Mouse (Mus musculus) macrophage (primary cell): Measurements from ENCODE around the gene Nbeal1. TPM values are rescaled to one million over a fixed set of nuclear protein-coding genes. Genes with fewer than 3 reads are reported as not detected.
"Not testable (repeated sequence)": the region's sequence is repeated elsewhere in the genome, so short reads cannot be mapped to it uniquely, and the experiment has no call there.

Experiments
- H3K27ac ChIP-seq: fragments of 350-480 bp; formaldehyde crosslinking; 2 replicates; pipeline ENCODE4 v1.9.0; 2021
- H3K36me3 ChIP-seq: fragments of 350-480 bp; formaldehyde crosslinking; 2 replicates; pipeline ENCODE4 v1.9.0; 2021; ENCODE audit errors: inconsistent target
- H3K4me3 ChIP-seq: fragments of 350-480 bp; formaldehyde crosslinking; 2 replicates; pipeline ENCODE4 v1.9.0; 2021; ENCODE audit errors: inconsistent target
- H3K79me2 ChIP-seq: fragments of 350-480 bp; formaldehyde crosslinking; 2 replicates; pipeline ENCODE4 v1.9.0; 2021; ENCODE audit errors: inconsistent target
- WGBS: methylation state at CpG from one replicate; pipeline ENCODE4 v1.1.7; 2026; ENCODE audit warnings: inconsistent platforms; ENCODE audit not compliant: missing documents; 5-methylcytosine and 5-hydroxymethylcytosine counted together
- polyA plus RNA-seq: library from polyadenylated mRNA; stranded (reverse); fragments of 250-400 nt; gene quantifications from 3 replicates; pipeline ENCODE4 v1.2.4, GENCODE M21; 2018; ENCODE audit warnings: inconsistent platforms
- total RNA-seq, 78 experiments: library from RNA; depleted of rRNA; stranded (reverse); fragments of 250-400 nt; gene quantifications; 1 replicate in 9 of 78; 2 replicates in 24 of 78; 3 replicates in 43 of 78; 4 replicates in 2 of 78; pipeline ENCODE4 v1.2.4; 2018; ENCODE audit warnings: inconsistent platforms in 56 of 78

Nbeal1 gene
- total RNA-seq (2018; cell fraction: chromatin; rRNA removed) = 100 to 1,000 TPM; 124 to 313 (median 165) TPM
- 10 to 100 TPM in 16 of 26 experiments, 1 to 10 TPM in 10; 6.4 to 21.5 (median 12.6) TPM for total RNA-seq (2018; cell fraction: cytosol; rRNA removed)
- 100 to 1,000 TPM in 9 of 26 experiments, 10 to 100 TPM in 17; 42.5 to 159 (median 94.1) TPM for total RNA-seq (2018; cell fraction: nucleus; rRNA removed)
- 2.6 to 4.5 TPM (median 4.4 TPM) in 3 replicates for polyA plus RNA-seq

DNA sequence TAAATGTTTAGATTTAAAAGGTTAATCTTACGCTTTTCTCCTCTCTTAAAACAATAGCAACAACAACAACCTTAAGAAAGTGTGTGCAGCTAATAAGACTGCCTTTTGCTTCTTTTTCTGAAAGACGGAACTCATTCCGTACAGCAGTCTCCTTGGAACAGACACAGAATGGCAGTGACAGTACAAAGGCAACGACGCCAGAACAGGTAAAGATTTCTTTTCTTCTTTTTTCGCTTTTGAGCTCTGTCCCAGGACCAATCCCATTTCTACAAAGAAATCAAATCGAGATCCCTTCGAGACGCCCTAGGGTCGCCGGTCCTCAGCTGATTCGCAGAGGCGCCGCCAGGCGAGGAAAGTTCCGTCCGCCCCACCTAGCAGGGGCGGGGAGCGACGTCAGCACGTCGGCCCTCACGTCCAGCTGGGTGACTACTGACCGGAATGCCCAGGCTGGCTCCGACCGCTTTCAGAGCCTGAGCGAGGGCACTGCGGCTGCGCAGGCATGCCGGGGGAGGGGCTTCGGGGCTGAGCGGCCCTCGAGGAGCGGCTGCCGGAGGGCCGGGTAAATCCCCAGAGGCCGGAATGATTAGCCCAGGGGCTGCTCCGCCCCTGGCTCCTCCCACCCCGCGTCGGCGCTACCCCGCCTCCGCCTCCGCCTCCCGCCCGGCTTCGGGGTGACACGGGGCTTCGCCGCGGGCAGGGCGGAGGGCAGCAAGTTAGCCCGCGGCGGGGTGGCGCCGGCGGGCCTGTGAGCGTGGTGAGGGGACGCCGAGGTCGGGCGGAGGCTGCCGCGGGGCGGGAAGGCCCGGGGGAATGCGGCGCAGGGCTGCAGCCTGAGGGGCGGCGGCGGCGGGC, at the start of gene Nbeal1:
Nbeal1 (plus strand) TSS at position 668 of the 852 bp plus-strand sequence.
- Histone ChIP-seq H3K36me3 (no peaks in the 10 kb centered on the region), H3K79me2 (peaks cover 24% of the 10 kb centered on the region), H3K4me3 (peak within 1 kb of the TSS; percentile 94), H3K27ac (peak within 1 kb of the TSS; percentile 71)
- under 1% methylated on average over 54 of the region's 74 CpGs for WGBS

DNA sequence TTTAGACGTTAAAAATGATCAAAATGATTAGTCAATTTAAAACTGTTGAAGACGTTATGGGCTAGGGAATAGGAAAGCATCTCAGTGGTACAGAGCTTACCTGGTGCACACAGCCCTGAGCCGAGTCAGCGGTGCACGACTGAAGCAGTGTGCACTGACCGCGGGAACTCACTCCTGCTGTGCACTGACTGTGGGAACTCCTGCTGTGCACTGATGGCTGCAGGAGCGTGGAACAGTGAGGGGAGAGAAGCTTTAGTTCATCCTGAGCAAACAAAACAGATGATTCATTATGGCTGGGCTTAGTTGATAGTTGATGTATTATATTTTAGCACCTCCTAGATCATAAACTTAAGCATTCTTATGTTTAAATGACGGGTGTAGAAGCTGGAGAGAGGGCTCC, 43.1 kb upstream of the Nbeal1 start:
- 89% methylated on average over 9 of the region's 9 CpGs for WGBS
- H3K36me3 ChIP-seq = no peaks in the 10 kb centered on the region

DNA sequence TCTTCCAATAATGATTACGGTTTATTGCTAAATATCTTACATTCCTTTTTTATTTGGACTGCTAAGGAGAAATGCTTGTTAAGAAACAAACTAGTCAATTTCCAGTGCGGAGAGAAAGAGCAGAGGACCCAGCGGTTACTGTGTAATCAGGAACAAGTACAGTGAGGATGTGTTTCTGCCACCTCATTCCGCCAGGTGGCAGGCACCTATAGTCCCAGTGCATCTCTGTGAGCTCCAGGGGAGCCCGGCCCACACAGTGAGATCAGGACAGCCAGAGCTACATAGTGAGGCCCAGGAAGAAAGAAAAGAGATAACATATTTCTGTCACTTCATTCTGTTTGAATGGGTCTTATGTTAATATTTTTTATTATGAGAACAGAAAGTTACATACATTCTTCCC, 27.7 kb upstream of the Nbeal1 start:
- 92% methylated on average over 5 of the region's 5 CpGs for WGBS
- no peak overlapping the region for H3K27ac ChIP-seq
- H3K79me2 ChIP-seq = no peaks in the 10 kb centered on the region
- no peak overlapping the region for H3K4me3 ChIP-seq
- no peaks in the 10 kb centered on the region for H3K36me3 ChIP-seq

More for the DNA sequence above, 43.1 kb upstream of the Nbeal1 start:
- H3K79me2 ChIP-seq = no peaks in the 10 kb centered on the region
- H3K27ac ChIP-seq = no peak overlapping the region
- no peak overlapping the region for H3K4me3 ChIP-seq

DNA sequence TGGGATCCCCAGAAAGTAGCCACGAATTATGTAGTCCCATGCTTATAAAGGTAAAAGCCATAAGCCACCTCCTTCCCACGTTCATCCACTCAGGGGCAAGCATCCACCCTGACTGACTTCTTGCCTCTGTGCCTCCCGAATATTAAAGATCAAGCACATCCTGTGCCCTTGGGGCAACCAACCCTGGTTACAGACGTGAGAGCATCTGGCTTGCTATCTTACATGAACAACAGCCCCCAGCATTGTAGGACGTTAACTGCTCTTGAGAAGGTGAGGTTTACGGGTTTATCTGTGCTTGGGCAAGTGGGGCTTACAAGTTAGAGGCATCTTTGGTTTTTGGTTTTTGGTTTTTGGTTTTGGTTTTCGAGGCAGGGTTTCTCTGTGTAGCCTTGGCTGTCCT, 23.7 kb upstream of the Nbeal1 start:
- H3K79me2 ChIP-seq = no peaks in the 10 kb centered on the region
- 95% methylated on average over 7 of the region's 7 CpGs for WGBS
- H3K27ac ChIP-seq = no peak overlapping the region
- H3K4me3 ChIP-seq = no peak overlapping the region
- H3K36me3 ChIP-seq = no peaks in the 10 kb centered on the region

DNA sequence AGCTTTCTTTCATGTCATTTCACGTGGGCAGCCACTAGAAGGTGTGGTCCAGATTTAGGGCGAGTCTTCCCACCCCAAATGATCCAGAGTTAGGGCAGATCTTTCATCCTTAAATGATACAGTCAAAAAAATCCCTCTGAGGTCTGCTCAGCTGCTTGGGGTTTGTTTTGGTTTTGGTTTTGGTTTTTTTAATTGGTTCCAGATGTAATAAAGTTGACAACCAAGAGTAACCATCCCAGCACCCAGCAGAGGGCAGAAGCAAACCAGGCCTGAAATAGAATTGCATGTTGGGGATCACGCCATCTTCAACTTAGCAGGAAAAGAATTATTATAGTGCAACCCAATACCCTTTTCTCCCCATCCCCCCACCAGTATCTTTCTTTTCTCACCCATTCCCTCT, 22.0 kb upstream of the Nbeal1 start:
- Histone ChIP-seq H3K79me2 (no peaks in the 10 kb centered on the region), H3K4me3 (peak overlapping the region; percentile 3; the same call in 1 of the 2 replicates), H3K36me3 (no peaks in the 10 kb centered on the region), H3K27ac (no peak overlapping the region)
- whole genome bisulfite sequencing = 31% methylated on average over 3 of the region's 3 CpGs

DNA sequence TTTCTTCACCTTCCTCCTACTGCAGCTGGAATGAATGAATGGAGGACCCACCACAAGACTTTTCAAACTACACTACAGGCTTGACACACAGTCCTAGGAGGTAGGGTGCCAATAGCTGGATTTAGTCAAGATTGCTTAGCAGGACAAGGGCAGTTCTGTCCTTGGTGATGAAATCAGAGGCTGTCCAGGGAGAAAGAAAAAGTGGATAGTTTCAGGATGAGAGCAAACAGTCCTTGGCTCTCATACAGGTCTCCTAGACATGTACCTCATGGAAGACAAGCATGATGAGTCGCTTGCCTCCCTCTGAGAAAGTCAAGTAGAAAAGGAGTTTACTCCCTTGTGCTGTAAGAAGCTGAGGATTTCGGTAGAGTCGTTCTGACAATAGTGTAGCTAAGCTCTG, 16.7 kb upstream of the Nbeal1 start:
- 89% methylated on average over 3 of the region's 3 CpGs for WGBS
- Histone ChIP-seq H3K79me2 (no peaks in the 10 kb centered on the region), H3K36me3 (no peaks in the 10 kb centered on the region), H3K4me3 (no peak overlapping the region), H3K27ac (no peak overlapping the region)

DNA sequence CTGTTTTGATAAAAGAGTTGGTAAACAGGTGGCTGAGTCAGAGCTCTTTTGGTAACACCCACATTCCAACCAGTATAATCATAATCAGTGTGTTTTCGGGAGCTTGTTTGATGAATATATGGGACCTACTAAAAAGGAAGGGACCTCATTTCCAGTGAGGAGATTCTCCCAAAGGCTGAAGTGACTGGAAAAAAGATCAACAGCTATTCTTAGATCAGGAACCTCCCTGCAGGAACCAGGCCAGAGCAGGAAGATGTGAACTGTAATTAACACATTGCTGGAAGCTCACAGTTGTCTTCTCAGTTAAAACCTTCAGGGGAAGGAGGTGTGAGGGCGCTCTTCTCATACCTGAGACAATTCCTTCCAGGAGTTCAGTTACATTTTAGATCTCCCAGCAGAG, 10.8 kb upstream of the Nbeal1 start:
- 96% methylated on average over 2 of the region's 2 CpGs for WGBS
- H3K27ac ChIP-seq = no peak overlapping the region
- H3K79me2 ChIP-seq = no peaks in the 10 kb centered on the region

DNA sequence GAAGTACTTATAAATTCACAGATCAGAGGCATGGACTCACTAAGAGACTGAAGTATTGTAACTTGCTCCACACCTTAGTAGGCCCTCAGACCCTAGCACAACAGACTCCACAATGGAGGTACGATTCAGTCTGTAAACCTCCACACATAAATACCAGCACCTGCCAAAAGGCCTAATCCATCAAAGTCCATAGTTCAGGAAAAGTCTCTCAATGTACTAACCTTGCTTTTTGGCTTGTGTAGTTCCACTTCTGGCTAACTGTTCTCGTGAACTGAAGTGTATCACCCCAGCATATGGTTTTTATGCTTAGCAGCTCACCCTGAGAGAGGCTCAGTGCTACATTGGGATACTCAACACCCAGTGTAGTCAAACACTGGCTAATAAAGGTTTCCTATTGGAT, 10.1 kb upstream of the Nbeal1 start:
- WGBS = 85% methylated on average over 2 of the region's 2 CpGs
- H3K4me3 ChIP-seq = no peak overlapping the region
- no peak overlapping the region for H3K27ac ChIP-seq
- no peaks in the 10 kb centered on the region for H3K79me2 ChIP-seq
- no peaks in the 10 kb centered on the region for H3K36me3 ChIP-seq

More for the DNA sequence above, 10.8 kb upstream of the Nbeal1 start:
- Histone ChIP-seq H3K36me3 (no peaks in the 10 kb centered on the region), H3K4me3 (no peak overlapping the region)

DNA sequence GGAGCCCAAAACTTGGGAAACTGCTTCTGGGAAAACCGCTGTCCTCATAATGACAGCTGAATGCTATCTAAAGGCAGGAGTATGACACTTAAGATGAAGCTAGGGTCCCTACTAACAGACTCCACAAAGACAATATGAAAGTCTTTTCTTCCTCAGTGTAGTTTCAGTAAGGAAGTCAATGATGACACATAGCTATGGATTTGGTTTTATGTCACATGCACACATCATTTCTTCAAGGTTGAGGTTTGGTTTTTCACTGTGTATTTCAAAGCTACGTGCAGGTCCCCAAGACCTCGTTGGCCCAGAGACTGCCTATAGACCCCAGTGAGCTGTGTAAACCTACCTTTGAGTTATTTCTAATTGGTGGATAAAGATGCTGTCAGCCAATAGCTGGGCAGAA, 7.3 kb upstream of the Nbeal1 start:
- H3K79me2 ChIP-seq = no peaks in the 10 kb centered on the region
- H3K4me3 ChIP-seq = no peak overlapping the region
- no peaks in the 10 kb centered on the region for H3K36me3 ChIP-seq
- 50% methylated on average over 3 of the region's 3 CpGs for WGBS
- no peak overlapping the region for H3K27ac ChIP-seq

DNA sequence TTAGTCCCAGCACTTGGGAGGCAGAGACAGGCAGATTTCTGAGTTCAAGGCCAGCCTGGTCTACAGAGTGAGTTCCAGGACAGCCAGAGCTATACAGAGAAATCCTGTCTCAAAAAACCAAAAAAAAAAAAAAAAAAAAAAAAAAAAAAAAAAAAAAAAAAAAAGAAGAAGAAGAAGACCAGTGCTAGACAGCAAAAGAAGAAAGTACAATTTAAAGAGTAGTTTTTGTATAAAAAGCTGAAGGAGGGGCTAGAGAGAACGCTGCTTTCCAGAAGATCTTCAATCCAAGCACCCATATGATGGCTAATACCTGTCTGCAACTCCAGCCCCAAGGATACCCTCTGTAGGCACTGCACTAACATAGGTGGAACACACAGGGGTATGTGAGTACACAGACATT, 2.6 kb upstream of the Nbeal1 start:
- H3K27ac ChIP-seq, H3K36me3 ChIP-seq, H3K4me3 ChIP-seq: not testable (repeated sequence)
- WGBS = 100% methylated on average over 1 of the region's 1 CpGs
- peaks cover 21% of the 10 kb centered on the region for H3K79me2 ChIP-seq

DNA sequence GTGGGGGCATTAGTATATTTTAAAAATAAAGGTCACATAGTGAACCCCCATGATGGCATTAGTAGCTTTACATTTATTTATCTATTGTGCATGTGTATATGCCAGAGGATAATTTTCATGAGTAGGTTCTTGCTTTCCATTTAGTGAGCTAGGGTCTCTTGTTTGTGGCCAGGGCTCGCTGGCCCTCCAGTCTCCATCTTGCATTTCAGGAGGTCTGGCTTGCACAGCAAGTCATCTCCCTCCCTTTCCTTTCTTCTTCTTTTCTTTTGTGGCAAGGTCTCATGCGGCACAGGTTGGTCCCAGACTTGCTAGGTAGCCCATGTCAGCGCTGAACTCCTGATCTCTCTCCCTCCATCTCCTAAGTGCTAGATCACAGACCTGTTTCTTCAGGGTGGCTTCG, 1.0 kb upstream of the Nbeal1 start:
- Histone ChIP-seq H3K4me3 (peak overlapping the region; percentile 55), H3K79me2 (peaks cover 24% of the 10 kb centered on the region), H3K27ac (peak overlapping the region; percentile 71; the same call in 1 of the 2 replicates), H3K36me3 (no peaks in the 10 kb centered on the region)
- WGBS = 32% methylated on average over 4 of the region's 4 CpGs

DNA sequence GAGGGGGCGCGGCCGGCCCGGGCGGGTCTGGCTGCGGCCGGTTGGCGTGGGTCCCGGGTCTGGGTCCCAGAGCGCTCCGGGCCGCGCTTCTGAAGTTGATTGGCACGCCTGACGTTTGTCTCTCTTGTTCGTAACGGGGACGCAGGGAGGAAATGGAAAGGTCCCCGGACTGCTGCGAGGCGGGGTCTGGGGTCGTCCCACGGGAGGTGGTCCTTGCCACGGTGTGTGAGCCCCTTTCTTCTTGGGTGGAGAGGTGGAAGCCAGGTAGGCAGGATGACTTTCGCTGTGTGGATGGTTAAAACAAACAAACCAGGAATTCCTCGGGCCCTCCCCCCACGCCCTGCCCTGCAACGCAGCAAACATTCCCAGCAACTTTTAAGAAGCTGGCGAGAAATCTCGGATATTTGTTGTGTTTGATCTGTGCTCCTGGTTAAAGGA, 404 bp downstream of the Nbeal1 start:
- Histone ChIP-seq H3K79me2 (peaks cover 24% of the 10 kb centered on the region), H3K36me3 (no peaks in the 10 kb centered on the region), H3K4me3 (peak overlapping the region; percentile 94), H3K27ac (peak overlapping the region; percentile 55)
- under 1% methylated on average over 30 of the region's 30 CpGs for WGBS

DNA sequence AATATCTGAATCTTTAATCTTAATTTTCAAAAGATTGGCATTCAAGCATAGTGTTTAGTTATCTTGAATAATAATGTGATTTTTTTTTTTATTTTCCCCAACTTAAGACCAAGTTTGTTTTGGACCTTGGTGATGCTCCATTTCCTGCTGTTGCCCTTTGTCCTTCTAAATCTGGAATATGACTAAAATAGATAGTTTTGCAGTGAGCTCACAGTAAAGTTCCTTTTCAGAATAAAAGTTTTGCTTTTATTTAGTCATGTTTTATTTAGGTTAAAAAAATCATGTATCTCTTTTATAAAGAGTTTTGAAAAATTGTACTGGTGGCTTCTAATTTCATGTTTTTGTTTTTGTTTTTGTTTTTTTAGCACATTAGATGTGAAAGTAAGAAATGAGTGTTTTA, 8.1 kb downstream of the Nbeal1 start:
- Histone ChIP-seq H3K27ac (no peak overlapping the region), H3K4me3 (no peak overlapping the region), H3K79me2 (no peaks in the 10 kb centered on the region), H3K36me3 (no peaks in the 10 kb centered on the region)

DNA sequence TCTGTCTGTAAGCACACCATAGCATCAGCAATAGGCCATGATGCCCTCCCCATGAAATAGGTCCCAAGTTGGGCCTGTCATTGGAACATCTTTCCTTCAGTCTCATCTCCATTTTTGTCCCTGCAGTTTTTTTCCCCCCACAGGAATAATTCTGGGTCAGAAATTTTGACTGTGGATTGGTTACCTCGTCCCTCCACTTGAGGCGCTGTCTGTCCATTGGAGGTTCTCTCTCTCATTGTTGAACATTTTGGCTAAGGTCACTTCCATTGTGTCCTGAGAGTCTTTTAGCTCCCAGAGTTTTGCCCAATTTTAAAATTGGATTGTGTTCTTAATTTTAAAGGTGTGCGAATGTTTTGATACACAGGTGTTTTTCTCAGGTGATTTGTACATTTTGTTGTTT, 16.4 kb downstream of the Nbeal1 start:
- Histone ChIP-seq H3K4me3 (no peak overlapping the region), H3K27ac (no peak overlapping the region), H3K36me3 (peaks cover 24% of the 10 kb centered on the region), H3K79me2 (no peaks in the 10 kb centered on the region)
- WGBS = 94% methylated on average over 3 of the region's 3 CpGs

DNA sequence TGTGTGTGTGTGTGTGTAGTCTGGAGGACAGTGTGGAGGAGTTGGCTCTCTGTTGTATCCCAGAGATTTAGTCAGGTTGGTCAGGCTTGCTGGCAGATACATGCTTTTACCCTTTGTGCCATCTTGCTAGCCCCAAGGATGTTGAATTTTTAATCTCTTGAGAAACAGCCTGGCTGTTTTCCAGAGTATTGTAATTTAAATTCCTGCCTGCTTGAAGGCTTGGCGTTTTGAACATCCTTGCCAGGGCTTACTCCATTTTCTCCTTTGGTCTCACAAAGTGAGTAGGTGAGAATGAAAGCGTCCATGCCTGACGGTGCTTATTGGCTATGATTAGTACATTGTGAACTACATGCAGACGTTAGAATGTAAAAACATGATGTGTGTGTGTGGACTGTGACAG, 18.6 kb downstream of the Nbeal1 start:
- 90% methylated on average over 4 of the region's 4 CpGs for WGBS
- Histone ChIP-seq H3K4me3 (no peak overlapping the region), H3K36me3 (peaks cover 45% of the 10 kb centered on the region), H3K27ac (no peak overlapping the region), H3K79me2 (no peaks in the 10 kb centered on the region)
